Mouse (Mus musculus): ENCODE data around the gene Ccr8. TPM values are rescaled to one million over a fixed set of nuclear protein-coding genes. Genes with fewer than 3 reads are reported as not detected.

Gene Ccr8
- polyA plus RNA-seq, 1 experiment = not detected

- Histone ChIP-seq H3K27me3 (ENCODE audit: control insufficient read depth, insufficient read depth, low read length) (no peaks in the 10 kb centered on the region), H3K4me3 (ENCODE audit: control insufficient read depth, low read depth, low read length) (no peak overlapping the region), H3K4me1 (ENCODE audit: control insufficient read depth, insufficient read depth, low read length) (no peaks in the 10 kb centered on the region), H3K27ac (ENCODE audit: control insufficient read depth, insufficient read depth, low read depth, low read length) (no peak overlapping the region), H3K36me3 (ENCODE audit: control insufficient read depth, insufficient read depth, low read length) (no peaks in the 10 kb centered on the region)
- no peak for TF ChIP-seq CTCF (IDR thresholded peaks at IDR 0.05; ENCODE audit: control insufficient read depth, insufficient read depth, insufficient replicate concordance, low read depth, low read length)
Observed at GRCm38 (mm10) chr9:120079901-120080300, 12.0 kb upstream of the Ccr8 start.

DNA sequence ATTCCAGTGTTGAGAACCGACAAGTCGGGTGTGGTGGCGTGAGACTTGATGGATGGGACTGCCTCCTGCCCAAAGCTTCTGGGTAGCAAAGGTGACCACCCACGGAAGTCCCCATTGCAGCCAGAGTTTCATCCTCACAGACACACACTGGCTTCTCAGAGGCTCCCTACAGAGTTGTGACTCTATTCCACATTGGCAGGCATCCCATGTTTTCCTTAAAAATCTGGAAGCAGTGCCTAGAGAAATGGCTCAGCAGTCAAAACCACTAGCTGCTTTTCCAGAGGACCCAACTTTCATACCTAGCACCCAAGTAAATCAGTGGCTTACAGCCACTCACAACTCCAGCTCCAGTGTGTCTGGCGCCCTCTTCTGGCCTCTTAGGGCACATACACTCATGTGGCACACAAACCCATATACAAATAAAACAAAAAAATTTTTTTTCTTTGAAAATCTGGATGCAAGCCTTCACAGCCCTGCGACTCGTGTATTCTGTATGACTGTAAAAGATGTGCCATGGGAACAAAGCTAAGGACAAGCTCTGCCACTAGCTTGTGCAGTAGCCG, 11.3 kb upstream of the Ccr8 start:
- H3K4me1 ChIP-seq (ENCODE audit: control insufficient read depth, insufficient read depth, low read length) = no peaks in the 10 kb centered on the region
- TF ChIP-seq POLR2A (IDR thresholded peaks at IDR 0.05; ENCODE audit: control insufficient read depth, low read depth, low read length) (no peak), CTCF (IDR thresholded peaks at IDR 0.05; ENCODE audit: control insufficient read depth, insufficient read depth, insufficient replicate concordance, low read depth, low read length) (peak; percentile 60; the same call in 1 of the 2 replicates)
- no peak overlapping the region for H3K27ac ChIP-seq (ENCODE audit: control insufficient read depth, insufficient read depth, low read depth, low read length)

GRCm38 (mm10) chr9:120081247-120081646, 10.7 kb upstream of the Ccr8 start:
- Histone ChIP-seq H3K4me3 (ENCODE audit: control insufficient read depth, low read depth, low read length) (no peak overlapping the region), H3K27ac (ENCODE audit: control insufficient read depth, insufficient read depth, low read depth, low read length) (no peak overlapping the region), H3K4me1 (ENCODE audit: control insufficient read depth, insufficient read depth, low read length) (no peaks in the 10 kb centered on the region), H3K36me3 (ENCODE audit: control insufficient read depth, insufficient read depth, low read length) (no peaks in the 10 kb centered on the region), H3K27me3 (ENCODE audit: control insufficient read depth, insufficient read depth, low read length) (no peaks in the 10 kb centered on the region)
- no peak for TF ChIP-seq POLR2A (IDR thresholded peaks at IDR 0.05; ENCODE audit: control insufficient read depth, low read depth, low read length)
- peak; percentile 63; the same call in 1 of the 2 replicates for TF ChIP-seq CTCF (IDR thresholded peaks at IDR 0.05; ENCODE audit: control insufficient read depth, insufficient read depth, insufficient replicate concordance, low read depth, low read length)

More for the DNA sequence above, 11.3 kb upstream of the Ccr8 start:
- no peak overlapping the region for H3K4me3 ChIP-seq (ENCODE audit: control insufficient read depth, low read depth, low read length)
- no peaks in the 10 kb centered on the region for H3K27me3 ChIP-seq (ENCODE audit: control insufficient read depth, insufficient read depth, low read length)
- H3K36me3 ChIP-seq (ENCODE audit: control insufficient read depth, insufficient read depth, low read length) = no peaks in the 10 kb centered on the region

GRCm38 (mm10) chr9:120081967-120082366, 9.9 kb upstream of the Ccr8 start:
- H3K27me3 ChIP-seq (ENCODE audit: control insufficient read depth, insufficient read depth, low read length) = no peaks in the 10 kb centered on the region
- TF ChIP-seq POLR2A (IDR thresholded peaks at IDR 0.05; ENCODE audit: control insufficient read depth, low read depth, low read length) (no peak), CTCF (IDR thresholded peaks at IDR 0.05; ENCODE audit: control insufficient read depth, insufficient read depth, insufficient replicate concordance, low read depth, low read length) (no peak)
- no peak overlapping the region for H3K4me3 ChIP-seq (ENCODE audit: control insufficient read depth, low read depth, low read length)
- H3K4me1 ChIP-seq (ENCODE audit: control insufficient read depth, insufficient read depth, low read length) = no peaks in the 10 kb centered on the region
- no peaks in the 10 kb centered on the region for H3K36me3 ChIP-seq (ENCODE audit: control insufficient read depth, insufficient read depth, low read length)
- H3K27ac ChIP-seq (ENCODE audit: control insufficient read depth, insufficient read depth, low read depth, low read length) = no peak overlapping the region

DNA sequence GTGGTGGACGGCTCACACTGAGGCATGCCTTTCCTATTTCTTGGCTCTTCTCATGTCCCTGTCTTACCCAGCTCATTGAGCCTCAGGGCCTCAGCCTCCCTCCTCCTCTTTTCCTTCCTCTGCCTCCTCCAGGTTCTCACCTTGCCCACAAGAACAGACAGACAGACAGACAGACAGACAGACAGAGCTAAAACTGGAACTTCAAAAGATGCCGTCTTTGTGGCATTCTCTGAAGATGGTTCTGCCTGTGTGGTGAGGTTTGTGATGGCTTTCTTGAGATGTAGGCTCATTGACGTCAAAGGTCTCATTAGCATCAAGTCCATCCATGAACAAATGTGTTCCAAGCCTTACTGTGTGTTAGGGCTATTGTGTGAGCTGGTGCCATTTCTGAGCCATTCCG, 9.2 kb upstream of the Ccr8 start:
- H3K36me3 ChIP-seq (ENCODE audit: control insufficient read depth, insufficient read depth, low read length) = no peaks in the 10 kb centered on the region
- no peaks in the 10 kb centered on the region for H3K4me1 ChIP-seq (ENCODE audit: control insufficient read depth, insufficient read depth, low read length)
- no peak overlapping the region for H3K4me3 ChIP-seq (ENCODE audit: control insufficient read depth, low read depth, low read length)
- H3K27me3 ChIP-seq (ENCODE audit: control insufficient read depth, insufficient read depth, low read length) = no peaks in the 10 kb centered on the region
- no peak overlapping the region for H3K27ac ChIP-seq (ENCODE audit: control insufficient read depth, insufficient read depth, low read depth, low read length)
- no peak for TF ChIP-seq CTCF (IDR thresholded peaks at IDR 0.05; ENCODE audit: control insufficient read depth, insufficient read depth, insufficient replicate concordance, low read depth, low read length)
- TF ChIP-seq POLR2A (IDR thresholded peaks at IDR 0.05; ENCODE audit: control insufficient read depth, low read depth, low read length) = no peak

GRCm38 (mm10) chr9:120083158-120083894, 8.6 kb upstream of the Ccr8 start:
- no peak overlapping the region for H3K27ac ChIP-seq (ENCODE audit: control insufficient read depth, insufficient read depth, low read depth, low read length)
- H3K4me1 ChIP-seq (ENCODE audit: control insufficient read depth, insufficient read depth, low read length) = no peaks in the 10 kb centered on the region
- TF ChIP-seq POLR2A (IDR thresholded peaks at IDR 0.05; ENCODE audit: control insufficient read depth, low read depth, low read length) (no peak), CTCF (IDR thresholded peaks at IDR 0.05; ENCODE audit: control insufficient read depth, insufficient read depth, insufficient replicate concordance, low read depth, low read length) (no peak)
- H3K4me3 ChIP-seq (ENCODE audit: control insufficient read depth, low read depth, low read length) = no peak overlapping the region
- no peaks in the 10 kb centered on the region for H3K36me3 ChIP-seq (ENCODE audit: control insufficient read depth, insufficient read depth, low read length)
- no peaks in the 10 kb centered on the region for H3K27me3 ChIP-seq (ENCODE audit: control insufficient read depth, insufficient read depth, low read length)

DNA sequence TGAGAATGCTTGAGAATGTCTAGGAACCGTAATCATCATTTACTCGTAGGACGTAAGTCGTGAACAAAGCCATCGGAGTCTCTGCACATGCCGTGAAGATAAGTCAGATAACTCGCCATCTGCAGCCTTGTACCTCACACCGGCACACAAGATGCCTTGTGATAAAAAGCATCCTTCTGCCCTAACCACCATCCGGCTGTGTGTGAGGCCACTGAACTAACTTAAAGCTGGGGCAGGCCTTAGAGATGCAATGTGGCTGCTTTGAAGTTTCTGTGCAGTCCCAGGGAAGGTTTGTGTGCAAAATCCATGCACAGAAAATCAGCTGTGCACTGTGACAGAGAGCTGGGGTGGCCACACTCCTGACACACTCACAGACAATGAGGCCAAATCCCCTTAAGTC, 7.5 kb upstream of the Ccr8 start:
- Histone ChIP-seq H3K4me3 (ENCODE audit: control insufficient read depth, low read depth, low read length) (no peak overlapping the region), H3K4me1 (ENCODE audit: control insufficient read depth, insufficient read depth, low read length) (no peaks in the 10 kb centered on the region), H3K27ac (ENCODE audit: control insufficient read depth, insufficient read depth, low read depth, low read length) (no peak overlapping the region), H3K36me3 (ENCODE audit: control insufficient read depth, insufficient read depth, low read length) (no peaks in the 10 kb centered on the region), H3K27me3 (ENCODE audit: control insufficient read depth, insufficient read depth, low read length) (no peaks in the 10 kb centered on the region)
- no peak for TF ChIP-seq CTCF (IDR thresholded peaks at IDR 0.05; ENCODE audit: control insufficient read depth, insufficient read depth, insufficient replicate concordance, low read depth, low read length)
- no peak for TF ChIP-seq POLR2A (IDR thresholded peaks at IDR 0.05; ENCODE audit: control insufficient read depth, low read depth, low read length)

Measured in testis, adult 2 months (tissue).